Mouse (Mus musculus) urinary bladder, postnatal 10 days (tissue): Measurements from ENCODE around the gene Cabp7.

Source experiments
- DNase-seq: peaks from one replicate; pipeline ENCODE4 v3.0.0; 2022; ENCODE audit warnings: low spot score

Cabp7 gene

DNA sequence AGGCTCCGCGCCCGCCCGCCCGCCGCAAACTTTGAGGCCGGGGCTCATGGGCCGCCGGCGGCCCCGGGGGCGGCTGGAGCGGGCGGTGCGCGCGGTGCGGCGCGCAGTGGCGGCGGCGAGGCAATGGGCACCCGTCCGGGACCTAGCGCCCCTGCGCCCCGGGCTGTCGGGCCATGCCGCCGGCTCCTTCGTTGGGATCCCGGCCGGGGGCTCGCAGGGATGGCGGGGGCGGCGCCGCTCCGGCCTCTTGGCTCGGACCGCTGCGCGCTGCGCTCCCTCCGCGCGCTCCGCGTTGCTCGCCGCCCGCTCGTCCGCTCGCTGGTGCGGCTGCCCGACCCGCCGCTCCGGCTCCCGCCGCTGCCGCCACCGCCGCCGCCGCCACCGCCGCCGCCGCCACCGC, at the start of gene Cabp7:
Cabp7 (minus strand) TSS at position 46 of the 400 bp plus-strand sequence.
- DNase-seq: no peak

DNA sequence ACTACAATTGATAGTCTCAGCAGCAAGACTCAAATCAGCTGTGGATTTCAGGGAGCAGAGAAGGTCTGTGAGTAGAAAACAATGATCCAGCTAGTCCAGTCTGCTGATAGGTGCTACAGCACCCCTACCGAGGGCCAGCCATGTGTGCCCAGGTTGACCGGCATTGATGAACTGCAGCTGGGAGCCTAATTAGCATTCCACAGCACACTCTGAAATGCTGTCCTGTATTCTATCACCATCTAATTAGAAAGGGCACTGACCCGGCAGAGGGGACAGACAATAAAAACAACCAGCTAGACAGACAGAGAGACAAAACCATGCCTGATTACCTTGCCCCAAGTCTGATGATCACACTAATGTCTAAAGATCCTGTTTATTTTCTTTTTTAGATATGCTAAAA, 46.4 kb upstream of the Cabp7 start:
- no peak for DNase-seq

DNA sequence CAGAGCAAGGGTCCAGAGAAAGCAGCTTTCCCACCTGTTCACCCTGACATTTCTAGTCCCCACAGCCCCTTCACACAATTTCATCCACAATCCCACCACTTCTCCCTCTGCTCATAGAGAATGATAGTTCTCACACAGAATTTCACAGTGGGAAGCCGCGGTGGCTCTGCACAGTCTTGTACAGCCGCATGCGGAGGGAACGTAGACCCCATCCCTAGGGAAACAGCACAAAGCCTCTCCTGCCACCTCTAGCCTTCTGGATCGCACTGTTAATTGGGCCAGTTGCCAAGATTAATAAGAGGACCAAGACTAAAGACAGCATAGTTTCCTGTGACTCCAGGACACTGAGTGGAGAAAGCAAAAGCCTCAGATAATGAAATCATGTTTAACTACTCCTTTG, 45.0 kb upstream of the Cabp7 start:
- no peak for DNase-seq

DNA sequence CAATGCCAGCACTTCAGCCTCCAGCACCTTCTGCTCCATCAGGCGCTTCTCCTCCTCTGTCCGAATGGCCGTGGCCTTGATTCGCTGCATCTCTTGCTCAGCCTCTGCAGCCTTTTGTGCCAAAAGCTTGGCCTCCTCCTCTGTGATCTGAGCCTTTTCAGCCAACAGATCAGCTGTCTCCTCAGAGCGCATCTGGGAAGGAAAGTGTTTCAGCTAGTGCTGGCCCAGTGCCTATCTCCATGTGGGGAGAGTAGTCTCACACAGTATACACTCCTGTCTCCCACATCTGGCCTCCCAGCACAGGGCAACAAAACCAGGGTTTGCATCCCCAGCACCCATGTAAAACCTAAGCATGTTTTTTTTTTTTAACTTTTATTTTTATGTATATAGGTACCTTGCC, 43.1 kb upstream of the Cabp7 start:
- no peak for DNase-seq

DNA sequence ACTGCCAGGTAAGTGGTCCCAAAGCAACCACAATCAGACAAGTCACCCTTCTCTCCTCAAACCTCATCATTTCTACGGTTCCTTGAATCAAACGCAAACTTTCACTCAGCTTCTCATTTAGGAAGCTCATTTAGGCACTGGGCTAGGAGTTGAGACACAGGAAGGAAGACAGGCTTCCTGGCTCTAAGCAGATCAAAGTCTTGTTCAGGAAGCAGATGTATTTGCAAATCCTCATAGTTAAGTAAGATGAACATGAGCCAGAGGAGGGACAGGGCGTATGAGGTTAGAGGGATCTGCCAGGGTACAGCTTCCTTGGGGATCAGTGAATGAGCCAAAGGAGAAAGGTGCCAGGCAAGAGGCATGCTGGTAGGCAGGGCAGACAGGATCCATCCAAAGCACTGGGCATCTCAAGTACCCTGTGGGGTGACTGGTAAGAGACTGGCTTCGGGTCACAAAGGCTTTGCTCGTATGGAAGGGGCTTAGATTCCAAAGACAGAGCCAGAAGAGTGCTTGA, 38.1 kb upstream of the Cabp7 start:
- DNase-seq: no peak

DNA sequence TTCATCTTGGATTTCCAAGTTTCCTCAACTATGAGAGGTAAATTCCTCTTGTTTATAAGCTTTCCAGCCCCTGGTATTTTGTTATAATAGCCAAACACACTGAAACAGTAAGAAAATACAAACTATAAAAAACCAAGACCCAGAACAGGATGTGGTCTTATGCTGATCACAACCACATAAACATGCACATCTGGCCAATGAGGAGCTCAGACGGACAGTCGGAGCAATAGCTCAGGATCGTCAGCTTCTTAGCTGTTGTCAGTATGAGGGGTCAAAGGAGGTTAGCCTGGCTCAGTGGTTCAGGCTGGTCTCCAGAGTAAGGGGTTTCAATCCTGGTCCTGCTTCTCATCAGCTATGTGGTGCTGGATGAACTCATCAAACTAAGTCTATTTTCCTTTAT, 36.5 kb upstream of the Cabp7 start:
- no peak for DNase-seq

DNA sequence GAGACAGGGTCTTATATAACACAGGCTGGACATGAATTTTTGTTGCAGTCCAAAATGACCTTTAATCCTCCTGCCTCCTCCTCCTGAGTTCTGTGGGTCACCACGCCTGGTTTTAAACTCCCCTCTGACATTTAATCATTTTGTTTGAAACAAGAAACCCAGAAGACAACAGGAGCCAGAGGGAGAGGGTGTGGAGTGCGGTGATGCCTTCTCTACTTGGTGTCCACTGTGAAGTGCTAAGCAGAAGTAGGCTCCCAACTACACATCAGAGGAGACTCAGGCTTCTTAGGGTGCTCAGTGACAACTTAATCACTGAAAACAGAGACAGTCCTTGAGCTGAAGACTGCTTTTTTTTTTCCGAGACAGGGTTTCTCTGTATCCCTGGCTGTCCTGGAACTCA, 34.3 kb upstream of the Cabp7 start:
- DNase-seq: no peak

DNA sequence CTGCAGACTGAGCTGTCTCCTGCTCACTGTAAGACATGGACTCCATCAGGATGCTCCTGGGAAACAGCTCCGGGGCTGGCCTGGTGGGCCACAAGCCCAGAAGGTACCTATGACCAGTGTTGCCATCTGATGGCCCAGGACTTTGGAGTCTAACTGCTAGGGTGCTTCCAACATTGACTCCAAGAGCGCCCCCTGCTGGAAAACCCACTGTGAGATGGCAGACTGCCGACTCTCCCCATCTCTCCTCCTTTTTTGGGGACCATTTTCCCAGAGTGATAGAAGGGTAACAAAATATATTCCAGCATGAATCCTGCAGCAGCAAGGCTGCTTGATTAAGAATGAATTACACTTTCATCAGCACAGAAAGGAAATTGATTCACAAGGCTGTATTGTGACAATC, 26.3 kb upstream of the Cabp7 start:
- no peak for DNase-seq

DNA sequence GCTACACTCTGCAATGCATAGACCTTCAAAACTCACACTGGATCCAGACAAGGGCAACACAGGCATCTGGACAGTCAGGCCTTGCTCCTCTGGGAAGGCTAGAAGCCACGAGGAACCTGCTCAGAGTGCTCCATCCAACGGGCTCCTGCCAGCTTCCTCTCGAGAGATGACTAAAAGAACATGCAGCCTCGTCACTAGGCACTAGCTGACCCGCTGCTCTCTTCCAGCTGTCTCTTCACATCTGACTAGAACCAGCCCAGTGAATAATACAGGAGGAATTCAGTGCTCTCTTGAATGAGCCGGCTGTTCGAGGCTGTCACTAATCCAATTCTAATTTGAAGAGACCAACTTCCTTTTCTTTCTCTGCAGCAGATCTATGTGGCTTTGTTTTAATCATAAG, 25.2 kb upstream of the Cabp7 start:
- no peak for DNase-seq

DNA sequence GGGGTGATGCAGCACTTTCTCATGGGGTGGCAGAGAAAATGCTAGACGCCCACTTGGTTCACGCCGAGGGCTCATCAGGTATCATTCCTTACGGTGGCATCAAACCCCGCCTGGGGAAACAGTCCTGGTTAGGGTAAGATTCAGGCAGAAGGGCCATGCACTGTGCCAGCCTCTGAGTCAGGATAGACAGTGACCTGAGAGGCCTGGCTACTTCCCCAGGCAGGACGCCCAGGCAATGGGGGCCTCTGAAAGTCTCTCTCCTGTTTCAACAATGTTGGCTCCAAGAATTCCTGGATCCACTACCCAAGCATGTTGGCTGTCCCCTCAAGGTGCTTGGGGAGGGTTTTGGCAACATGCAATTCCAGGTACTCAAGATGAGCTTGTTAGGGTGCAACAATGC, 23.3 kb upstream of the Cabp7 start:
- DNase-seq: no peak

DNA sequence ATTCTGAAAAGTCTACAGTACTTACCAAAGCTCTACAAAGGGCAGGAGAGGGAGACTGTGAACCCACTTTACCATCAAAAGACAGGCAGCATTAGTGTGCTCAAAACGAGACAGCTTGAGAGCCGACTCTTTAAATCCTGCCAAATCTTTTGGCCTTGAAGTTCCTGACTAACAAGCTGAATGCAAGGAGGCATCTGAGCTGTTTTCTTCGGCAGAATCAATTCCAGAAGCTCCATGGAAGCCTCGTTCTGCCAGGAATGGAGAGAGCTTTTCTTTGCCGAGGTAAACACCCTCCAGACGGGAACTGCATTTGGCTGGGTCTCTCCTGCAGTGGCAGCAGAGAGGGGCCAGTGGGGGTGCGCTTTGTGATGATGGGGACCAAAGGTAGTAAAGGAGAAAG, 22.7 kb upstream of the Cabp7 start:
- DNase-seq: no peak

DNA sequence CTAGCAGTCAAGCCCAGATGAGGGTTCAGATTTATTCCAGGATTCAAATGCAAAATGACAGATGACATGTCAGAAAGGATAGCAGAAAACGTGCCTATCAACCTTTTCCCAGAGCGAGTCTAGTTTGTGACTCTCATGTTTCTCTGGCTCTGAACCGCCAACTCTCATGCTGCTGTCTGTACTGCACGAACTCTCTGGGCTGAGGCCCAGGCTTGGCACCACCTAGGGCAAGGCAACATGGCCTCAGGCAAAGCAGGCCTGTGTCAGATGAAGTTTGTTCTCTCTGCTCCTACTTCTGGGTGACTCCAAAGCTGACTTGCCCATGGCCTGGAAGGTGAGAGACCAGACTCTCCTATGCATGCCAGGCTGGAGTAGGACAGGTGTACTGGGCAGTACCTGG, 21.8 kb upstream of the Cabp7 start:
- DNase-seq: no peak

DNA sequence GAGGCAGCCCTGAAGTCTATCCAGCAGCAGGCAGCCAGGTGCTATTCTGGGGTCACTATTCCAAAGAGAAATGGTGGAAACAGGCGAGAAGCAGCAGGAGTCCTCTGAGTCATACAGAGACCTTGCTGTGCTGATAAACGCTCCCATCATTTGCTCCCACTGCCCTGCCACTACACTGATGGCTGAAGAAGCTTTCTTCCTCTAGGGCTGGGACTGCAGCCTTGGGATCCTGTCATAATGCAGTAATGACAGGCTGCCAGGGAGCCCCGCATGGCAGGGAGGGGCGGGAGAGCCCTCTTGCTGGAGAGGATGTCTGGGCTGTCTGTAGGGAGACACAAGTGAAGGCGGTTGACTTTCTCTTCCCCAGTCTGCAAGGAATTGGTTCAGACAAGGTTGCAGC, 17.9 kb upstream of the Cabp7 start:
- no peak for DNase-seq

DNA sequence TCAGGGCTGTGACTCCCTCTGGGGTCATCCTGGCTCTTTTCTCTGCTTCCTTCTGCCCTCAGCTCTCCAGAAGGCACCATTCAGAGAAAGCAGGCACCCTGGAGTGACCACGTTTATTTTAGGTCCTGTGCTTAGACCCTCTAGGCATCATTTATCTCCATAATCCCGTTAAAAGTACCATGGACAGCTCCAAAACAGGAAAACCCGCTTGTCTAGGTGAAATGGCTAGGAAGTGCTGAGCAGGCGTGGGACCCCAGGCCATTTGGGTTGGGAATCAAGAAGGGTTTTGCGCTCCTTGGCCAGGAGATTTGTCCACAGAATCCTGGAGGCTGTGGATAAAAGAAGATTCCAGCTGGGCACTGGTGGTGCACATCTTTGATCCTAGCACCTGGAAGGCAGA, 17.1 kb upstream of the Cabp7 start:
- no peak for DNase-seq

DNA sequence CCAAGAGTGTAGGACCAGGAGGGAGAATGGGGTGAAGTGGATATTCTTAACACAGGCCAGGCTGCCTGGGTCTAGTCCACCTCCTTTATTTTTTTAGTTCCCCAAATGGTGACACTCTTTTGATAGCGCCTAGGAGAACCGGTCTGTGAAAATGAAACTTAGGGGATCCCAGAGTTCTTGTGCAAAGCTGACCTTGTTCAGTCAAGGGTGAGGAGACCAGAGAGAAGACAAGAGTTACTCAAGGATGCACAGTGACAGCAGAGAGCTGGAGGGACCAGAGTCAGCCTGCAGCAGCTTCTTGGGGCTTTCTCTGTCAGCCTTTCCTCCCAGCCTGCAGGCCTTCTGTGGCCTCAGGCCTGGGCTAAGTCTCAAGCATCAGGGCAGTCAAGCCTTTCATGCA, 15.9 kb upstream of the Cabp7 start:
- no peak for DNase-seq

DNA sequence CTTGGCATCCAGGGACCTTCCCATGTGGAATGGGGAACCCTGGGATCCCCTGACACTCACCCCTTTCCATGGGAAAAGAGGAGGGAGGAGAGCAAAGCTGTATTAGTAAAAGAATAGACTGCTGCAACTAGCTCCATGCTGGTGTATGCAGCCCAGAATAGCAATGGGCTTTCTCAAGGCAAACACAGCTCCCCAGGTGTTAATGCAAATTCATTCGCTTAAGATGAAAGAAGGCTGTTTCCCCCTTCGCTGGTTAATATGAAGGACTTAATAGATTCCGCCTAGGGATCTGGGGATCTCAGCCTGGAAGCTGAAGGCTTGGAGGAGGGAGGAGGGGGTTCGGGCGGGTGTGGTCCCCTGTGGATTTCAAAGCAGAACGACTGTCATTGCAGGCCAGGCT, 15.4 kb upstream of the Cabp7 start:
- no peak for DNase-seq

DNA sequence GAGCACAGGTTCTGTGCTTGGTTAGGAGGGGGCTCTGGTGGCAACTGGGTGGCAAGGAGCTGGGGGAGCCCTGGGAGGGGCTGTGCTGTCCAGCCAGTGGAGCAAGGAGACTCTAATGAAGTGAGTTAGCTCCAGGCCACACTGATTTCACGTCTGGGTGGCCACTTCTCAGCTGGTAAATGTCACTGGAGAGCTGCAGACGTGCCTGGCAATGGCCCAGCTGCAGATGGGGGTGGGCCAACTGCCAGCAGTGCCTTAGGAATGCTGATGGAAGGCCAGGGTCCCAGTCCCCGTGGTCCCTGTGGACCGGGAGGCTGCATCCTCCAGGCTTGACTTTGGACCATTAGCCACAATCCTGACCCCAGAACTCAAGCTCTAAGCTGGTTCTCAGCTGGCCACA, 13.9 kb upstream of the Cabp7 start:
- no peak for DNase-seq

DNA sequence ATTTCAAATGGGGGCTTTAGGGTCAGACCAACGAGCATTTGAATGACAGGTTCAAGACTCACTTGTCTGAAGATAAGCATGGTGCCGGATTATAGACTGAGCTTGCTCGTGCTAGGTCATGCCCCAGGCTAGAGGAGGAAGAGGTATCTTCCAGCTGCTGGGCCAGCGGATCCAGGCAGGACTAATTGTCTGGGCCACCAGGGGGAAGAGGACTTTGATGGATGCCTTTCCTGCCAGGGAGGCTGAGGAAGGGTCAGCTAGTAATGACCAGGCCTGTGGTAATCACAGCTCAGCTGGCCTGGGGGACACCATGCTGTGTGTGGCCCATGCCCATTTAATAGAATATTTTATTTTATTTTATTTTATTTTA, 11.2 kb upstream of the Cabp7 start:
- DNase-seq: no peak

DNA sequence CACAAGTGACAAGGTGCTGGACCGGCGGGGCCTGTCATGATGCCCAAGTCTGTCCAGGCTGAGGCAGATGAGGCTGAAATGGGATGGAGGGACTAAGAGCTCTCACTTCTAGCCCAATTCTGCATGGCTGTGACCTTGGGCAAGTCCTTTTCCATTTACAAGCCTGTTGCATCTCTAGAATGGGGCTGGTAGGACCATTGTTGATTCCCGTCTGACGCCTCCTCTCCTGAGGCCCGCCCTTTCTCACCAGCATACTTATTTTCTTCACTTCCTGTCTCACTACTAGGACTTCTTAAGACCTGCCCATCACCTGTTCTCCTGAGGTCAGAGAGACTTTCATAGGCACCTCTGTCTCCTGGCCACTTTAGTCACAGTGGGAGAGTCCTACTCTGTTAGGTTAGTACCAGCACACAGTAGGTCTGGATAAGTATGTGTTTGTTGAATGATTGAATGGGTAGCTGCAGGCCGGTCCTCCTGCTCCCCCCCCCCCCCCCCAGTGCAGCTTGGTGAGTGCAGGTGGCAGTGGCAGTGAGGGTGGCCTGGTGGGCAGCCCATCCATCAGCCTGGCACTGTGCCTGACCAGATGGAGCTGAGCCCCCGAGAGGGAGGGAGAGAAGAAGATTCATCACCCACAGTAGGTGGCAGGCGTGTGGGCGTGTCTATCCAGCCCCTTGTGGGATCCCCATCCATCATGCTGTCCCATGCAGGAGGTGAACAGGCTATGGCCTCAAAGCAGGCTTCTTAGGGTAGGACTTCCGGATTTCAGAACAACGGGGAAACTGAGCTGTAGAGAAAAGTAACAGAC, 10.6 kb upstream of the Cabp7 start:
- no peak for DNase-seq

DNA sequence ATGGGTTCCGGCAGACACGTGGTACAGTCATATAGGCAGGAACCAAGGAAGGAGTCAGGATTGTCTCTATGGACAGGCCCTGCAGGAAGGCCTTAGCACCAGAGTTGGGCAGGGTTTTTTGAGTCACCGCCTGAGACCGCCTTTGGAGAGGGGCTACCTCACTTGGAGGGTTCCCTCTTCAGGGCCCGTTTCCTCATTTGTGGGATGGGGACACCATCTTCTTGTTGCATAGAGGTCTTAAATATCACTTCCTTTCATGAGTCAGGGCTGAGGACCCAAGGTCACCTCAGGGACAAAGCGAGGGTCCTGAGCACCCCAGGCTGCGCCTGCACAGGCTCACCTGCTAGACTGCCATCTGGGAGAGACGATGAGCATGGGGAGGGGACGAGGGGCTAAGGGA, 9.9 kb upstream of the Cabp7 start:
- DNase-seq: no peak

DNA sequence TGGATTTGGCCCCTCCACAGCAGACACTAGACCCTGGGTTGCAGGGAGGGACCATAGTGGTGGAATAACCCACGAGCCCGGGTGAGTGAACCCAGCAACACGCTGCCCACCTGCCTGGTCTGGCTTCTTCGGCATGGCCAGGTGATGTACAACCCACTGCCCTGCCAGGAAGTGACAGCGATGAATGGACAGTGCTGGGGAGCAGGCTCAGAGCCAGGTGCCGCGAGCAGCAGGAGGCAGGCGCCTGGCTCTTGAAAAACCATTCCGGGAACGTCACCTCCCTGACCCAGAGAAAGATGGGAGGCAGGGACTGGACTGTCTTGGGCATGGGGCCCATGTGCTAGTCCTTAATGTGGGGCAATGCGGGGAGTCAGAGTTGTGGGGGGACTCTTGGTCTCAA, 8.3 kb upstream of the Cabp7 start:
- no peak for DNase-seq

DNA sequence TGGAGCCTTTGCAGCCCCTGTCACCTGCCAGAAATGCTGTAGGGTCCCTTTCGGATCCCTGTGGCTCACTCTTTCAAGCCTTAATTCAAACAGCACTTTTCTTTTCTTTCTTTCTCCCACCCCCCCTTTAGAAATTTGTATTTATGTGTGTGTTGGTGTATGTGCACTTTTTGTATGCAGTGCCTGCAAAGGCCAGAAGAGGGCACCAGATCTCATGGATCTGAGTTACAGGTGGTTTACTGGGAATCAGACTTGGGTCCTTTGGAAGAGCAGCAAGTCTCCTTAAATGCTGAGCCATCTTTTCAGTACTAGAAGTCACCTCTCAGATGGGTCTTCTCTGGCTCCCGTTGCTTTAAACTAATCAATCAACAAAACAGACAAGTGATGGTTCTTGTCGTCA, 7.5 kb upstream of the Cabp7 start:
- DNase-seq: no peak

DNA sequence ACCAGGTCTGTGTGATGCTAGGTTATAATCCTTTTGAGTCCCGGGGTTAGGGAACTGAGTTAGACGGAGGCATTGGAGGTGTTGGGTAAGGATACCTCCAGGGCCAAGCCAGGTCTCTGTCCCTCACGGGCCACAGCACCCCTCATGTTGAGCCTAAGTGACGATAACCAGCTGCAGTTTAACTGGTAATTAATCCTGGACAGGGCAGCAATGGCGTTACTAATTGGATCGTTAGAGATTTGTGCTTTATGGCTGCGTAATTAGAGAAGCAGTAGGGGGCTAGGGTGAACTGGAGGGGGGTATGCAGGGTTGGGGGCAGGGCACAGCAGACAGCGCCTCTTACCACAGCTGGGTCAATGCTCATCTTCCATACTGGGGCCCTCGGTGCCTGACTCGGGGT, 6.3 kb upstream of the Cabp7 start:
- DNase-seq: no peak

DNA sequence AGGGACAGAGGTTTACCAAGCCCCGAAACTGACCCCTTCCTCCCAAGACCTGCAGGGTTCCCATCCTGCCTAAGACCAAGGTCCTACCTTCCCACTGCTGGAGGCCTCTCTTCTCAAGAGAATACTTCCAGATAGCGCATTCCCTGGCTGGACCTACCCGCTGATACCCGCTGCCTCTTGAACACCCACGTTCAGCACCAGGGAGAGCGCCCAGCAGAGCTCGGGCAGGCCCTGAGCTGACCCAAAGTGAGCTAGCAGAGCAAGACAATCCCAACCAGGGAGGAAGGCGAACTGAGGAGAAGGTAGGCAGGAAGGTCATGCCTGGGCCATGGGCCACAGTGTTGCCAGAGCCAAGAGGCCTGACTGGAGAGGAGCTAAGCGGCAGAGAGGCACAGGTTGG, 3.7 kb upstream of the Cabp7 start:
- DNase-seq: peak; percentile 29

DNA sequence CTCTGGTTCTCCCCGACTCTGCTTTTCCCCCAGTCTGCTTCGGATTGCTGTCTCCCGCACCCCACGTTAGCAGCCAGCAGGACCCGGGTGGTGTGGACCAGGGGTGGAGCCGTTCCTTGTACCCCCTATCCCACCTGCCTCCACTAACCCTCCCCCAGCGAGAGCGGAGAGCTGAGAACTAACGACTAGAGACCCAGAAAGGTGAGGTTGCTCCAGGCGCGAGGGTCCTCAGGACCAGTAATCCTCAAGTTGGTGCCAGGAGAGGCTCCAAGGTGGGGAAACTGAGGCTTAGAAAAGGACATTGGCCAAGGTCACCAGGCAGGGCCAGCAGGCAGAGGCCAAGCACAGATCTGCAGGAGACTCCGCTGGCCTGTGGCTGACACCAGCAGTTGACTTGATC, 707 bp upstream of the Cabp7 start:
- no peak for DNase-seq
